Mouse (Mus musculus) liver, postnatal 0 days (tissue): ENCODE data around the gene Fkbp15.
"Not testable (repeated sequence)": the region's sequence is repeated elsewhere in the genome, so short reads cannot be mapped to it uniquely, and the experiment has no call there.

Source experiments
- CTCF ChIP-seq: sonication (generic); IDR thresholded peaks from 2 replicates; pipeline ENCODE4 v1.5.1; 2016; ENCODE audit warnings: antibody characterized with exemption, low read depth
- EP300 ChIP-seq: IDR thresholded peaks from 2 replicates; pipeline ENCODE4 v1.6.1; 2016; ENCODE audit warnings: antibody characterized with exemption, low read depth, mild to moderate bottlenecking

- TF ChIP-seq CTCF, EP300: not testable (repeated sequence)
These were observed 94.3 kb downstream of the Fkbp15 start for GRCm38 (mm10) chr4:62266016-62266415.
